Mouse (Mus musculus): ENCODE results near the gene Zfp36.
"Not testable (repeated sequence)": the region's sequence is repeated elsewhere in the genome, so short reads cannot be mapped to it uniquely, and the experiment has no call there.

Zfp36 gene

GRCm38 (mm10) chr7:28380237-28381016 lies at the start of gene Zfp36:
Gene Zfp36, minus strand, starts transcription at chr7:28380253.
- DNase-seq (ENCODE audit: low read depth, low spot score): no peak

- DNase-seq (ENCODE audit: low read depth, low spot score): no peak
These were observed 47.7 kb upstream of the Zfp36 start for GRCm38 (mm10) chr7:28427738-28428137.

- DNase-seq (ENCODE audit: low read depth, low spot score): no peak
These were observed 43.0 kb upstream of the Zfp36 start for GRCm38 (mm10) chr7:28423018-28423417.

GRCm38 (mm10) chr7:28419416-28419815 lies 39.4 kb upstream of the Zfp36 start:
- no peak for DNase-seq (ENCODE audit: low read depth, low spot score)

- DNase-seq (ENCODE audit: low read depth, low spot score): peak; percentile 90
These were observed 38.1 kb upstream of the Zfp36 start for GRCm38 (mm10) chr7:28418096-28418670.

- peak; percentile 64 for DNase-seq (ENCODE audit: low read depth, low spot score)
These were observed 37.3 kb upstream of the Zfp36 start for GRCm38 (mm10) chr7:28417368-28417767.

GRCm38 (mm10) chr7:28412826-28413225 lies 32.8 kb upstream of the Zfp36 start:
- DNase-seq (ENCODE audit: low read depth, low spot score): peak; percentile 35

GRCm38 (mm10) chr7:28410841-28411475 lies 30.9 kb upstream of the Zfp36 start:
- DNase-seq (ENCODE audit: low read depth, low spot score): no peak

GRCm38 (mm10) chr7:28401942-28402341 lies 21.9 kb upstream of the Zfp36 start:
- DNase-seq (ENCODE audit: low read depth, low spot score): no peak

- no peak for DNase-seq (ENCODE audit: low read depth, low spot score)
These were observed 21.0 kb upstream of the Zfp36 start for GRCm38 (mm10) chr7:28401030-28401429.

- DNase-seq (ENCODE audit: low read depth, low spot score): no peak
These were observed 18.8 kb upstream of the Zfp36 start for GRCm38 (mm10) chr7:28398696-28399340.

- peak; percentile 60 for DNase-seq (ENCODE audit: low read depth, low spot score)
These were observed 17.9 kb upstream of the Zfp36 start for GRCm38 (mm10) chr7:28398000-28398399.

GRCm38 (mm10) chr7:28395425-28395824 lies 15.4 kb upstream of the Zfp36 start:
- DNase-seq (ENCODE audit: low read depth, low spot score): no peak

- DNase-seq (ENCODE audit: low read depth, low spot score): no peak
These were observed 13.4 kb upstream of the Zfp36 start for GRCm38 (mm10) chr7:28393272-28393951.

GRCm38 (mm10) chr7:28392429-28393271 lies 12.6 kb upstream of the Zfp36 start, which contains the start of the genes Med29 and Paf1:
Gene Med29, minus strand, starts transcription at chr7:28392708.
Gene Paf1, plus strand, starts transcription at chr7:28392951.
- DNase-seq (ENCODE audit: low read depth, low spot score): peak; percentile 100

GRCm38 (mm10) chr7:28390331-28390730 lies 10.3 kb upstream of the Zfp36 start:
- DNase-seq (ENCODE audit: low read depth, low spot score): no peak

- not testable (repeated sequence) for DNase-seq (ENCODE audit: low read depth, low spot score)
These were observed 7.3 kb upstream of the Zfp36 start for GRCm38 (mm10) chr7:28387384-28387783.

- not testable (repeated sequence) for DNase-seq (ENCODE audit: low read depth, low spot score)
These were observed 6.8 kb upstream of the Zfp36 start for GRCm38 (mm10) chr7:28386877-28387276.

GRCm38 (mm10) chr7:28386462-28386861 lies 6.4 kb upstream of the Zfp36 start:
- peak; percentile 92 for DNase-seq (ENCODE audit: low read depth, low spot score)

- DNase-seq (ENCODE audit: low read depth, low spot score): no peak
These were observed 6.0 kb upstream of the Zfp36 start for GRCm38 (mm10) chr7:28386007-28386406.

- DNase-seq (ENCODE audit: low read depth, low spot score): no peak
These were observed 5.1 kb upstream of the Zfp36 start for GRCm38 (mm10) chr7:28385196-28385595.
